Comparison of ENCODE assay signal across 34 mouse cellular contexts in the genomic region with DNA sequence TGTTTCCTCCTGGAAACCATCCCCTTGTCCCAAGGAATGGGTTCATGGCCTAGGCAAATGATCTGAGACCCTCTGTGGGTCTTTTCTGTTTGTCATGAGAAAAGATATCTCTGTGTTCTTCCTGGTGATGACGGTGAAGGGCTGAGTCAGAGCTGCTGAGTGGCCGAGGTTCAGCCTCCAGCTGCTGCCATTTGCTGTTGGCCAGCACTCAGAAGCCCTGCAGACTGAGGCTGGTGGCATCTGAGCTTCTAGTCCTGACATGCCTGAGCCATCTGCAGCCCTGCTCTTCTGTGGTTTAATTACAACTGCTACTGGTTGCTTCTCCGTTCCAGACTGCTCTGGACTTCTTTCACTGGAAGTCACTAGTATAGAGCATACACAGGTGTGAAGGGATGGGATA. TPM values are rescaled to one million over a fixed set of nuclear protein-coding genes. Genes with fewer than 3 reads are reported as not detected.
A peak's percentile ranks its signal among the peaks of the same experiment; 100 is the strongest.
DNase-seq lines count a peak whose midpoint lies in the region; ATAC-seq lines count a peak whose summit lies in the region.
"Had no signal": no experiment of that assay in that cellular context is flagged by ENCODE, and none has a peak within 500 bp of the region (broad histone marks: within the 10 kb centered on the region; RNA-seq: fewer than 3 reads in every experiment).

No protein-coding gene starts in this region.

- 58% methylated on average over 3 of the region's 3 CpGs for WGBS in lung, embryonic 15.5 days

- H3K9me3 ChIP-seq in lung, embryonic 15.5 days, result no peaks in the 10 kb centered on the region
- H3K9me3 ChIP-seq: forebrain, embryonic 13.5 days; hindbrain, embryonic 13.5 days had no signal

- peaks cover 16% of the 10 kb centered on the region; the same call in 1 of the 2 replicates for H3K4me1 ChIP-seq in lung, embryonic 15.5 days

- peak overlapping the region; percentile 3; the same call in 1 of the 2 replicates for H3K27ac ChIP-seq in lung, embryonic 15.5 days
- H3K27ac ChIP-seq: forebrain, embryonic 10.5 days; forebrain, embryonic 13.5 days; heart, adult 2 months; hindbrain, embryonic 10.5 days; hindbrain, embryonic 13.5 days; hindbrain, postnatal 0 days had no signal

- no peak for ATAC-seq in lung, embryonic 15.5 days (ENCODE audit: borderline replicate concordance, extremely low read depth, low FRiP score, low TSS enrichment)
- ATAC-seq: CD4-positive, CD25-positive, alpha-beta regulatory T cell, adult 4 months; forebrain, embryonic 13.5 days; forebrain, embryonic 16.5 days; hindbrain, postnatal 0 days had no signal

- no peaks in the 10 kb centered on the region for H3K36me3 ChIP-seq in lung, embryonic 15.5 days
- H3K36me3 ChIP-seq: forebrain, embryonic 10.5 days; hindbrain, embryonic 10.5 days; hindbrain, embryonic 13.5 days had no signal

- peak; percentile 11 to 16 for DNase-seq in heart, postnatal 14 days
- no peak for DNase-seq in heart, adult 9 months (ENCODE audit: low spot score in 2 of 2)
- DNase-seq in lung, adult 18-20 months, result no peak
- peak; percentile 47 for DNase-seq in brain, adult 2 months (ENCODE audit: low read depth, low spot score)
- DNase-seq in lung, postnatal 10 days, result peak; percentile 12
- no peak for DNase-seq in spleen, postnatal 4 days (ENCODE audit: low spot score in 2 of 2)
- no peak for DNase-seq in spleen, postnatal 10 days (ENCODE audit: low spot score in 2 of 2)
- DNase-seq: adrenal gland, adult 2 months; adrenal gland, postnatal 14 days; cerebellum, adult 11-12 months; cerebellum, adult 9-11 months; gastrocnemius, postnatal 10 days; gastrocnemius, postnatal 36 days; heart, postnatal 36 days had no signal

- intact Hi-C loops in heart, postnatal 14 days (cut with DNase I), result no loop called here

- H3K9ac ChIP-seq in lung, embryonic 15.5 days, result no peak overlapping the region
- H3K9ac ChIP-seq: forebrain, embryonic 13.5 days; hindbrain, embryonic 13.5 days had no signal

- no peaks in the 10 kb centered on the region for H3K27me3 ChIP-seq in lung, embryonic 15.5 days
- H3K27me3 ChIP-seq: forebrain, embryonic 13.5 days; hindbrain, embryonic 13.5 days had no signal

- no peak overlapping the region for H3K4me3 ChIP-seq in lung, embryonic 15.5 days
- H3K4me3 ChIP-seq: forebrain, embryonic 10.5 days; forebrain, embryonic 13.5 days; heart, adult 2 months; hindbrain, embryonic 10.5 days; hindbrain, embryonic 13.5 days had no signal

- no peak overlapping the region for H3K4me2 ChIP-seq in lung, embryonic 15.5 days
- H3K4me2 ChIP-seq: forebrain, embryonic 13.5 days; heart, embryonic 11.5 days; hindbrain, embryonic 13.5 days had no signal

RNA-seq across cellular contexts. Expression of gene Hmgb4, which starts 4.6 kb away (rescaled TPM):
- total RNA-seq in heart, postnatal 14 days (2021), result not detected
- polyA plus RNA-seq in lung, embryonic 15.5 days (2015; fragmentation: Nextera tagmentation; extraction: Ambion mirVana), result not detected in 2 replicates
- total RNA-seq: adrenal gland, adult 2 months; adrenal gland, postnatal 14 days; adrenal gland, postnatal 4 days; gastrocnemius, adult 18-20 months; gastrocnemius, postnatal 10 days; gastrocnemius, postnatal 36 days; granulocyte monocyte progenitor cell, adult 5-6 weeks; heart, adult 2 months; heart, postnatal 36 days; hindbrain, postnatal 0 days; MEL had no signal
- polyA plus RNA-seq: adrenal gland, adult 2 months; brain, embryonic 14.5 days; C2C12; CD4-positive, CD25-positive, alpha-beta regulatory T cell, adult 4 months; embryonic facial prominence, embryonic 11.5 days; embryonic facial prominence, embryonic 14.5 days; forebrain, embryonic 10.5 days; forebrain, embryonic 13.5 days; forebrain, embryonic 16.5 days; heart, embryonic 11.5 days; heart, embryonic 14.5 days; heart, postnatal 0 days; hindbrain, embryonic 10.5 days; hindbrain, embryonic 13.5 days; hindbrain, postnatal 0 days had no signal

Comparison
In these comparisons a context has a peak if more than half of its experiments do, and no peak if none do; other contexts are left out.
1. DNase-seq: peak in heart, postnatal 14 days (2 of 2), brain, adult 2 months (single experiment) and lung, postnatal 10 days (single experiment); none in heart, adult 9 months (0 of 2), lung, adult 18-20 months (0 of 2), spleen, postnatal 4 days (0 of 2) and spleen, postnatal 10 days (0 of 2).